Mouse (Mus musculus): Measurements from ENCODE around the gene AC124502.3. TPM values are rescaled to one million over a fixed set of nuclear protein-coding genes. Genes with fewer than 3 reads are reported as not detected.
A peak's percentile ranks its signal among the peaks of the same experiment; 100 is the strongest.

The AC124502.3 gene
- polyA plus RNA-seq, 1 experiment from 2014 or later = 1.1 TPM

DNA sequence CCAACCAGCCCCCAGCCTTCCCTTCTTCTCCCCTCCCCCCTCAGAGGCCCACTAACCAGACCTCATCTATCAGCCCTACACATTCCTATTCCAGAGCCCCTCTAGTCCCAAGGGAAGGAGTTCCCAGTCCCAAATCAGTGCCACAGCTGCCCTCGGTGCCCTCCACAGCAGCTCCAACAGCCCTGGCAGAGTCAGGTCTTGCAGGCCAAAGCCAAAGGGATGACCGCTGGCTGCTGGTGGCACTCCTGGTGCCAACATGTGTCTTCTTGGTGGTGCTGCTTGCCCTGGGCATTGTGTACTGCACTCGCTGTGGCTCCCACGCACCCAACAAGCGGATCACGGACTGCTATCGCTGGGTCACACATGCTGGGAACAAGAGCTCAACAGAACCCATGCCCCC, 31.3 kb downstream of the AC124502.3 start:
- peak overlapping the region; percentile 31; the same call in 1 of the 2 replicates for H3K9ac ChIP-seq (ENCODE audit: low read length)
- H3K4me2 ChIP-seq (replicated peaks; ENCODE audit: low read depth) = peak overlapping the region; percentile 73
- ATAC-seq (ENCODE audit: low FRiP score, low TSS enrichment) (no peak), DNase-seq (ENCODE audit: low spot score) (no peak)
- no peaks in the 10 kb centered on the region for H3K9me3 ChIP-seq (ENCODE audit: control insufficient read depth, low read length)
- H3K36me3 ChIP-seq (ENCODE audit: control insufficient read depth, insufficient read depth, low read length) = no peaks in the 10 kb centered on the region
- H3K4me1 ChIP-seq (replicated peaks; ENCODE audit: control insufficient read depth, insufficient read depth) = peaks cover 9% of the 10 kb centered on the region; the same call in 1 of the 2 replicates
- H3K27ac ChIP-seq (replicated peaks) = no peak overlapping the region
- 76% methylated on average over 7 of the region's 7 CpGs for WGBS
- H3K4me3 ChIP-seq (ENCODE audit: low read depth, low read length) = peak overlapping the region; percentile 60
- TF ChIP-seq CTCF (IDR thresholded peaks at IDR 0.05; ENCODE audit: low read depth) = no peak
- no peak for TF ChIP-seq EP300 (optimal IDR thresholded peaks at IDR 0.05)
- no peaks in the 10 kb centered on the region; the same call in 1 of the 2 replicates for H3K27me3 ChIP-seq (ENCODE audit: control insufficient read depth, insufficient read depth, low read length)

- peak overlapping the region; percentile 60 for H3K4me3 ChIP-seq (ENCODE audit: low read depth, low read length)
- no peaks in the 10 kb centered on the region for H3K9me3 ChIP-seq (ENCODE audit: control insufficient read depth, low read length)
- H3K27me3 ChIP-seq (ENCODE audit: control insufficient read depth, insufficient read depth, low read length) = no peaks in the 10 kb centered on the region; the same call in 1 of the 2 replicates
- DNase-seq (ENCODE audit: low spot score) (no peak), ATAC-seq (ENCODE audit: low FRiP score, low TSS enrichment) (no peak)
- H3K9ac ChIP-seq (ENCODE audit: low read length) = peak overlapping the region; percentile 53
- peaks cover 9% of the 10 kb centered on the region; the same call in 1 of the 2 replicates for H3K4me1 ChIP-seq (replicated peaks; ENCODE audit: control insufficient read depth, insufficient read depth)
- H3K4me2 ChIP-seq (replicated peaks; ENCODE audit: low read depth) = peak overlapping the region; percentile 73
- 14% methylated on average over 11 of the region's 11 CpGs for WGBS
- TF ChIP-seq CTCF (IDR thresholded peaks at IDR 0.05; ENCODE audit: low read depth) = no peak
- TF ChIP-seq EP300 (optimal IDR thresholded peaks at IDR 0.05) = no peak
- peak overlapping the region; percentile 81 for H3K27ac ChIP-seq (replicated peaks)
- no peaks in the 10 kb centered on the region for H3K36me3 ChIP-seq (ENCODE audit: control insufficient read depth, insufficient read depth, low read length)
These were observed 32.4 kb downstream of the AC124502.3 start for GRCm38 (mm10) chr19:5071077-5071476.

GRCm38 (mm10) chr19:5071545-5072369, 33.1 kb downstream of the AC124502.3 start:
- peak; percentile 84 for ATAC-seq (ENCODE audit: low FRiP score, low TSS enrichment)
- 2% methylated on average over 37 of the region's 40 CpGs for whole genome bisulfite sequencing
- peak overlapping the region; percentile 60 for H3K4me3 ChIP-seq (ENCODE audit: low read depth, low read length)
- peak overlapping the region; percentile 53 for H3K9ac ChIP-seq (ENCODE audit: low read length)
- DNase-seq (ENCODE audit: low spot score) = peak; percentile 85
- no peak for TF ChIP-seq CTCF (IDR thresholded peaks at IDR 0.05; ENCODE audit: low read depth)
- no peak for TF ChIP-seq EP300 (optimal IDR thresholded peaks at IDR 0.05)
- no peaks in the 10 kb centered on the region for H3K9me3 ChIP-seq (ENCODE audit: control insufficient read depth, low read length)
- H3K27ac ChIP-seq (replicated peaks) = peak overlapping the region; percentile 81
- no peaks in the 10 kb centered on the region for H3K36me3 ChIP-seq (ENCODE audit: control insufficient read depth, insufficient read depth, low read length)
- peaks cover 9% of the 10 kb centered on the region; the same call in 1 of the 2 replicates for H3K4me1 ChIP-seq (replicated peaks; ENCODE audit: control insufficient read depth, insufficient read depth)
- peak overlapping the region; percentile 73 for H3K4me2 ChIP-seq (replicated peaks; ENCODE audit: low read depth)
- H3K27me3 ChIP-seq (ENCODE audit: control insufficient read depth, insufficient read depth, low read length) = no peaks in the 10 kb centered on the region; the same call in 1 of the 2 replicates

GRCm38 (mm10) chr19:5072389-5073019, 33.8 kb downstream of the AC124502.3 start:
- no peak for DNase-seq (ENCODE audit: low spot score)
- TF ChIP-seq CTCF (IDR thresholded peaks at IDR 0.05; ENCODE audit: low read depth) (no peak; the same call in 1 of the 2 replicates), EP300 (optimal IDR thresholded peaks at IDR 0.05) (no peak)
- H3K9ac ChIP-seq (ENCODE audit: low read length) = no peak overlapping the region
- H3K4me1 ChIP-seq (replicated peaks; ENCODE audit: control insufficient read depth, insufficient read depth) = peaks cover 5% of the 10 kb centered on the region; the same call in 1 of the 2 replicates
- WGBS = 1% methylated on average over 20 of the region's 20 CpGs
- H3K9me3 ChIP-seq (ENCODE audit: control insufficient read depth, low read length) = no peaks in the 10 kb centered on the region
- H3K27me3 ChIP-seq (ENCODE audit: control insufficient read depth, insufficient read depth, low read length) = no peaks in the 10 kb centered on the region; the same call in 1 of the 2 replicates
- peak overlapping the region; percentile 73 for H3K4me2 ChIP-seq (replicated peaks; ENCODE audit: low read depth)
- peak overlapping the region; percentile 81 for H3K27ac ChIP-seq (replicated peaks)
- H3K36me3 ChIP-seq (ENCODE audit: control insufficient read depth, insufficient read depth, low read length) = no peaks in the 10 kb centered on the region
- ATAC-seq (ENCODE audit: low FRiP score, low TSS enrichment) = peak; percentile 22; the same call in 1 of the 2 replicates
- H3K4me3 ChIP-seq (ENCODE audit: low read depth, low read length) = peak overlapping the region; percentile 60

GRCm38 (mm10) chr19:5073028-5073427, 34.3 kb downstream of the AC124502.3 start:
- Histone ChIP-seq H3K9me3 (ENCODE audit: control insufficient read depth, low read length) (no peaks in the 10 kb centered on the region), H3K4me1 (replicated peaks; ENCODE audit: control insufficient read depth, insufficient read depth) (peaks cover 3% of the 10 kb centered on the region; the same call in 1 of the 2 replicates), H3K9ac (ENCODE audit: low read length) (no peak overlapping the region), H3K36me3 (ENCODE audit: control insufficient read depth, insufficient read depth, low read length) (no peaks in the 10 kb centered on the region), H3K27me3 (ENCODE audit: control insufficient read depth, insufficient read depth, low read length) (no peaks in the 10 kb centered on the region; the same call in 1 of the 2 replicates), H3K27ac (replicated peaks) (no peak overlapping the region), H3K4me3 (ENCODE audit: low read depth, low read length) (peak overlapping the region; percentile 60), H3K4me2 (replicated peaks; ENCODE audit: low read depth) (peak overlapping the region; percentile 73)
- DNase-seq (ENCODE audit: low spot score) = peak; percentile 74
- peak; percentile 78 for TF ChIP-seq CTCF (IDR thresholded peaks at IDR 0.05; ENCODE audit: low read depth)
- TF ChIP-seq EP300 (optimal IDR thresholded peaks at IDR 0.05) = no peak
- ATAC-seq (ENCODE audit: low FRiP score, low TSS enrichment) = peak; percentile 27; the same call in 1 of the 2 replicates
- WGBS = 2% methylated on average over 15 of the region's 15 CpGs
